Mouse (Mus musculus): ENCODE data around the gene Lrrc45.
"Not testable (repeated sequence)": the region's sequence is repeated elsewhere in the genome, so short reads cannot be mapped to it uniquely, and the experiment has no call there.

The Lrrc45 gene

DNA sequence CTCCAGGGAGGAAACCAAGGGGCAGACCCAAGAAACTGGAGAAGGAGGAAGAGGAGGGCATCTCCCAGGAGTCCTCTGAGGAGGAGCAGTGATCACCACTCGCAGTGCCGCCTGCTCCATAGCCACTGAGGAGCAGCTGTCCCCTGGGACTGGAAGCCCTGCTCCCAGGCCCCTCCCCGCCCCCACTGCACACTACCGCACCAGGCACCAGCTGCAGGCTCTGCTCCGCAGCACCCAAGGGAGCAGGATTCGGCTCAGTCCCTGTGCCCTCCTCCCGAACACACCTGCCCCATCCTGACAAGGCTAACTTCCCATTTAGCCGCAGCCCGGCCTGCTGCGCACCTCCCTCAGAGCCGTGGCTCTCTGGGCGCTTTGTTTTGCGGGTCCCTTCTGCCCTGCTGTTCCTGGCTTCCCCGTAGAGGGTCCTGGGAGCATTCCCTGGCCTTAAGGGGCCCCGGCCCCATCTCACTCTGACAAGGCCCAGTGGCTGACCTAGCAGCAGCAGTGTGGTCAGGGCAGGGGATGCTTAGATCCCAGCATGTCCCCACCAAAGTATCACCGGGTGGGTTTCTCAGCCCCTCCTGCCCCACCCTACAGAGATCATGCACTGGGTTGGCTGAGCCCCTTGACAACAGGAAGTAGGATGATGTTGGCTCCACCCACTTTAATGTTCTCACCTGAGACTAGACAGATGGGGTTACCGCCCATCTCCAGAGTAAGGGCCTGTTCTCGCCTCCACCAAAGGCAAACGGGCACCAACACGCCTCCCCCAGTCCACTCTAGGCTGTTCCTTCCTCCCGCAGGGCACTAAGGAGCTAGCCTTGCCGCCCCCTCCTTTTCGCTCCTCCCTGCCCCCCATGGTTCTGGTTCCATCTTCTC lies 49.6 kb downstream of the Lrrc45 start:
- DNase-seq (ENCODE audit: low read depth, low spot score): not testable (repeated sequence)

DNA sequence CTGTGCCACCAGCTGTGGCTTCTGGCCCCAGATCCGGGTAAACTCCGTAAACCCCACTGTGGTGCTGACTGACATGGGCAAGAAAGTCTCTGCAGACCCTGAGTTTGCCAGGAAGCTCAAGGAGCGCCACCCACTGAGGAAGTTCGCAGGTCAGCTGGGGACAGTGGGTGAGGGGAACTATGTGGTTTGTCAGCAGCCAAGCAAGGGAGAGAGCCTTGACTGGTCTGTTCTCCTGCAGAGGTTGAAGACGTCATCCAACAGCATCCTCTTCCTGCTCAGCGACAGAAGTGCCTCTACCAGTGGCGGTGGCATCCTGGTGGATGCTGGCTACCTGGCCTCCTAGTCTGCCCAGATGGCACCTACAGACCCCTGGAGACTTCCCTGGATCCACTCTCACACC lies 53.3 kb downstream of the Lrrc45 start:
- DNase-seq (ENCODE audit: low read depth, low spot score): not testable (repeated sequence)

DNA sequence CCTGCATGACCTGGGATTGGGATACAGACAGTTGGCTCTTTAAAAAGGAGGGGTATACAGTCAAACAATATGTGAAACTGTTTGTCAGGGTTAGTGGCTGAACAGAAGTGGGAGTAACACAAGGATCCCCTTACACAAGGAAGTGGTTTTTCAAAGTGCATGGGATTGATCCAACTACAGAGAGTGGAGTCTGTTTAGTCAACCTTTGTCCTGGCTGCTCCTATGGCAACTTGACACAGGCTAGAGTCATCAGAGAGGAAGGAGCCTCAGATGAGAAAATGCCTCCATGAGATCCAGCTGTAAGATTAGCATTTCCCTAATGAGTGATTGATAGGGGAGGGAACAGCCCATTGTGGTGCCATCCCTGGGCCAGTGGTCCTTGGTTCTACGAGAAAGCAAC lies 54.5 kb downstream of the Lrrc45 start:
- DNase-seq (ENCODE audit: low read depth, low spot score): no peak
